Mouse (Mus musculus) kidney, adult 2 months (tissue): Measurements from ENCODE around the gene Ddah1.

Experiments
- CTCF ChIP-seq: fragments of 200-500 bp; conservative IDR thresholded peaks from 2 replicates; pipeline ENCODE4 v1.5.1; 2011; ENCODE audit warnings: low read depth, mild to moderate bottlenecking, control low read depth, low read length, moderate library complexity, mixed read lengths; ENCODE audit not compliant: insufficient read depth, insufficient read length
- POLR2A ChIP-seq: fragments of 200-500 bp; IDR thresholded peaks from one replicate; pipeline ENCODE4 v1.6.1; 2011; ENCODE audit warnings: low read depth, low read length, control low read depth

DNA sequence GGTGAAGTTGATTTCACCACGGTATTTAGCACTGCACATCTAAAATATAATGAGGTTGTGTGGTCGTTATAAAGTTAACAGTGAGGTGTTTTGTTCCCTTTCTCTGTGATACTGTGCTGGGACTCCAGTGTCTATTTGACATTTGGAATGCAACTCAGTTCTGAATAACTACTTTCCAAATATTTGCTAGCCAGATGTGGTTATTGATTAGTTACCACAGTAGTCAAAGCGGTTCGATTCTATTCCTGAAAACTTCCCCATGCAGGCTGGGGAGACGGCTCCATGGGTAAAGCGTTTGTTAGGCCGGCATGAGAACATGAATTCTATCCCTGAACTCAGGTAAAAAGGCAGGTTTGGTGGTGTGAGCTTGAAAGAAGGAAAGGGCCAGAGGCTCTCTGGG, 154.0 kb downstream of the Ddah1 start:
- no peak for TF ChIP-seq CTCF
- TF ChIP-seq POLR2A = no peak
